Mouse (Mus musculus) limb, embryonic 11.5 days (tissue): ENCODE data around the gene Gucy1b2. TPM values are rescaled to one million over a fixed set of nuclear protein-coding genes. Genes with fewer than 3 reads are reported as not detected.

Experiments
- ATAC-seq: fragments of 200-750 bp; cut with Nextera tagmentation; 2 replicates; pipeline ENCODE4 v1.8.0; 2017; ENCODE audit warnings: low read depth; ENCODE audit not compliant: insufficient number of reproducible peaks, low FRiP score, low TSS enrichment
- DNase-seq: peaks from one replicate; pipeline ENCODE4 v3.0.0-alpha.2; 2015; ENCODE audit warnings: low spot score
- H3K27ac ChIP-seq: fragments of 300-500 bp; sonication (generic); replicated peaks from 2 replicates; pipeline ENCODE4 v1.5.1; 2014; ENCODE audit warnings: low read depth, mild to moderate bottlenecking, low read length
- H3K27me3 ChIP-seq: fragments of 300-500 bp; sonication (generic); 2 replicates; pipeline ENCODE4 v1.6.1; 2014; ENCODE audit warnings: mild to moderate bottlenecking, low read length, mixed read lengths; ENCODE audit not compliant: control insufficient read depth, insufficient read depth
- H3K36me3 ChIP-seq: fragments of 300-500 bp; sonication (generic); 2 replicates; pipeline ENCODE4 v1.6.1; 2014; ENCODE audit warnings: mild to moderate bottlenecking, low read length, moderate library complexity, mixed read lengths; ENCODE audit not compliant: control insufficient read depth, insufficient read depth
- H3K4me1 ChIP-seq: fragments of 300-500 bp; sonication (generic); 2 replicates; pipeline ENCODE4 v1.6.1; 2014; ENCODE audit warnings: low read length, mixed read lengths; ENCODE audit not compliant: control insufficient read depth, insufficient read depth
- H3K4me2 ChIP-seq: fragments of 300-500 bp; sonication (generic); 2 replicates; pipeline ENCODE4 v1.6.1; 2014; ENCODE audit warnings: low read depth, mild to moderate bottlenecking, moderate library complexity; ENCODE audit not compliant: severe bottlenecking
- H3K4me3 ChIP-seq: fragments of 300-500 bp; sonication (generic); 2 replicates; pipeline ENCODE4 v1.5.1; 2014; ENCODE audit warnings: low read depth, low read length
- H3K9ac ChIP-seq: fragments of 300-500 bp; sonication (generic); 2 replicates; pipeline ENCODE4 v1.6.1; 2014; ENCODE audit warnings: mild to moderate bottlenecking, low read length
- H3K9me3 ChIP-seq: fragments of 300-500 bp; sonication (generic); 2 replicates; pipeline ENCODE4 v1.6.1; 2016; ENCODE audit warnings: low read length; ENCODE audit not compliant: control insufficient read depth
- WGBS: fragments of 180-500 bp; shearing (Covaris S2); extraction: QIAGEN DNeasy Blood & Tissue Kit; methylation state at CpG from one replicate; pipeline ENCODE4 v1.1.7; 2014; 5-methylcytosine and 5-hydroxymethylcytosine counted together
- polyA plus RNA-seq: library from polyadenylated mRNA; unstranded; fragments of >200 nt; fragmentation: Nextera tagmentation; extraction: Ambion mirVana; gene quantifications from 2 replicates; pipeline ENCODE4 v1.2.1, GENCODE M21; 2014

Gene Gucy1b2
- 0.05 and 0.20 TPM in 2 replicates for polyA plus RNA-seq

- H3K4me3 ChIP-seq: no peak within 1 kb of the TSS
- no peak within 1 kb of the TSS for H3K4me2 ChIP-seq
- no peak for DNase-seq
- H3K27ac ChIP-seq: no peak within 1 kb of the TSS
- ATAC-seq: no peak
- no peaks in the 10 kb centered on the region for H3K9me3 ChIP-seq
- H3K4me1 ChIP-seq: no peaks in the 10 kb centered on the region
- no peaks in the 10 kb centered on the region for H3K36me3 ChIP-seq
- 0 out of 2 replicates have a peak, but pooled peaks cover 2% of the 10 kb centered on the region for H3K27me3 ChIP-seq
- 77% methylated on average over 9 of the region's 9 CpGs for WGBS
- H3K9ac ChIP-seq: no peak within 1 kb of the TSS
Observed at GRCm38 (mm10) chr14:62456239-62456747, at the start of gene Gucy1b2. Gene Gucy1b2 (minus strand): TSS chr14:62456289.

- ATAC-seq (no peak), DNase-seq (no peak)
- WGBS: 87% methylated on average over 7 of the region's 7 CpGs
- no peak overlapping the region for H3K9ac ChIP-seq
- no peak overlapping the region for H3K4me3 ChIP-seq
- no peaks in the 10 kb centered on the region for H3K27me3 ChIP-seq
- no peaks in the 10 kb centered on the region for H3K4me1 ChIP-seq
- no peaks in the 10 kb centered on the region for H3K9me3 ChIP-seq
- no peak overlapping the region for H3K27ac ChIP-seq
- H3K36me3 ChIP-seq: no peaks in the 10 kb centered on the region
- no peak overlapping the region for H3K4me2 ChIP-seq
Observed at GRCm38 (mm10) chr14:62497391-62497790, 41.3 kb upstream of the Gucy1b2 start.

- Histone ChIP-seq H3K4me1 (no peaks in the 10 kb centered on the region), H3K36me3 (no peaks in the 10 kb centered on the region), H3K4me2 (no peak overlapping the region), H3K9me3 (no peaks in the 10 kb centered on the region), H3K27ac (no peak overlapping the region), H3K27me3 (no peaks in the 10 kb centered on the region), H3K4me3 (no peak overlapping the region), H3K9ac (no peak overlapping the region)
- 57% methylated on average over 1 of the region's 1 CpGs for WGBS
- ATAC-seq (no peak), DNase-seq (no peak)
Observed at GRCm38 (mm10) chr14:62496501-62496900, 40.4 kb upstream of the Gucy1b2 start.

GRCm38 (mm10) chr14:62493456-62493855 is 37.4 kb upstream of the Gucy1b2 start:
- DNase-seq (no peak), ATAC-seq (no peak)
- Histone ChIP-seq H3K9me3 (no peaks in the 10 kb centered on the region), H3K9ac (no peak overlapping the region), H3K36me3 (no peaks in the 10 kb centered on the region), H3K4me2 (no peak overlapping the region), H3K27me3 (no peaks in the 10 kb centered on the region), H3K27ac (no peak overlapping the region), H3K4me1 (no peaks in the 10 kb centered on the region), H3K4me3 (no peak overlapping the region)
- 81% methylated on average over 5 of the region's 5 CpGs for WGBS

- no peaks in the 10 kb centered on the region for H3K9me3 ChIP-seq
- H3K9ac ChIP-seq: no peak overlapping the region
- no peak overlapping the region for H3K27ac ChIP-seq
- H3K4me2 ChIP-seq: no peak overlapping the region
- DNase-seq (peak; percentile 85), ATAC-seq (no peak)
- WGBS: 40% methylated on average over 16 of the region's 16 CpGs
- H3K36me3 ChIP-seq: no peaks in the 10 kb centered on the region
- no peaks in the 10 kb centered on the region for H3K27me3 ChIP-seq
- no peak overlapping the region for H3K4me3 ChIP-seq
- H3K4me1 ChIP-seq: no peaks in the 10 kb centered on the region
Observed at GRCm38 (mm10) chr14:62492196-62492850, 36.2 kb upstream of the Gucy1b2 start.

- H3K4me1 ChIP-seq: no peaks in the 10 kb centered on the region
- no peak for DNase-seq
- 86% methylated on average over 7 of the region's 7 CpGs for WGBS
- no peaks in the 10 kb centered on the region for H3K27me3 ChIP-seq
- ATAC-seq: no peak
- H3K9me3 ChIP-seq: no peaks in the 10 kb centered on the region
- H3K4me3 ChIP-seq: no peak overlapping the region
- no peaks in the 10 kb centered on the region for H3K36me3 ChIP-seq
- H3K27ac ChIP-seq: no peak overlapping the region
- H3K9ac ChIP-seq: no peak overlapping the region
- H3K4me2 ChIP-seq: no peak overlapping the region
Observed at GRCm38 (mm10) chr14:62488270-62488669, 32.2 kb upstream of the Gucy1b2 start.

GRCm38 (mm10) chr14:62481381-62481780 is 25.3 kb upstream of the Gucy1b2 start:
- Histone ChIP-seq H3K4me2 (no peak overlapping the region), H3K4me3 (no peak overlapping the region), H3K4me1 (no peaks in the 10 kb centered on the region), H3K27ac (no peak overlapping the region), H3K9me3 (no peaks in the 10 kb centered on the region), H3K9ac (no peak overlapping the region), H3K27me3 (no peaks in the 10 kb centered on the region), H3K36me3 (no peaks in the 10 kb centered on the region)
- no peak for ATAC-seq
- DNase-seq: peak; percentile 25
- 45% methylated on average over 8 of the region's 8 CpGs for WGBS

- no peak overlapping the region for H3K9ac ChIP-seq
- DNase-seq: no peak
- 47% methylated on average over 6 of the region's 6 CpGs for WGBS
- H3K4me3 ChIP-seq: no peak overlapping the region
- no peaks in the 10 kb centered on the region for H3K36me3 ChIP-seq
- H3K4me2 ChIP-seq: no peak overlapping the region
- no peak overlapping the region for H3K27ac ChIP-seq
- no peak for ATAC-seq
- H3K4me1 ChIP-seq: no peaks in the 10 kb centered on the region
- H3K9me3 ChIP-seq: no peaks in the 10 kb centered on the region
- no peaks in the 10 kb centered on the region for H3K27me3 ChIP-seq
Observed at GRCm38 (mm10) chr14:62479395-62479794, 23.3 kb upstream of the Gucy1b2 start.

GRCm38 (mm10) chr14:62474481-62474880 is 18.4 kb upstream of the Gucy1b2 start:
- no peak overlapping the region for H3K4me2 ChIP-seq
- ATAC-seq (no peak), DNase-seq (no peak)
- no peak overlapping the region for H3K4me3 ChIP-seq
- no peak overlapping the region for H3K27ac ChIP-seq
- H3K9me3 ChIP-seq: no peaks in the 10 kb centered on the region
- no peaks in the 10 kb centered on the region for H3K36me3 ChIP-seq
- H3K9ac ChIP-seq: no peak overlapping the region
- H3K4me1 ChIP-seq: no peaks in the 10 kb centered on the region
- WGBS: 76% methylated on average over 1 of the region's 1 CpGs
- H3K27me3 ChIP-seq: no peaks in the 10 kb centered on the region
